ENCODE assay signal across 21 mouse cellular contexts in genomic region chr12:86958558-86958957, GRCm38 (mm10). TPM values are rescaled to one million over a fixed set of nuclear protein-coding genes. Genes with fewer than 3 reads are reported as not detected.
"Had no signal": no experiment of that assay in that cellular context is flagged by ENCODE, and none has a peak within 500 bp of the region (broad histone marks: within the 10 kb centered on the region; RNA-seq: fewer than 3 reads in every experiment).

No protein-coding gene starts in this region.

- H3K27me3 ChIP-seq: liver, embryonic 13.5 days; midbrain, embryonic 12.5 days; midbrain, embryonic 15.5 days; neural tube, embryonic 12.5 days; neural tube, embryonic 15.5 days; stomach, embryonic 15.5 days had no signal

- DNase-seq: kidney, postnatal 14 days; kidney, postnatal 4 days; layer of hippocampus, postnatal 36 days; liver, embryonic 13.5 days; lung, embryonic 14.5 days; retina, postnatal 1 day; right cerebral cortex, postnatal 25 days; spleen, adult 18-20 months; thymus, postnatal 25 days had no signal

- H3K4me3 ChIP-seq: left cerebral cortex, adult 2 months; liver, embryonic 13.5 days; midbrain, embryonic 12.5 days; midbrain, embryonic 15.5 days; neural tube, embryonic 12.5 days; neural tube, embryonic 15.5 days; stomach, embryonic 15.5 days had no signal

- H3K9me3 ChIP-seq: liver, embryonic 13.5 days; midbrain, embryonic 12.5 days; midbrain, embryonic 15.5 days; neural tube, embryonic 12.5 days; neural tube, embryonic 15.5 days; stomach, embryonic 15.5 days had no signal

- H3K9ac ChIP-seq: liver, embryonic 13.5 days; lung, embryonic 14.5 days; midbrain, embryonic 12.5 days; midbrain, embryonic 15.5 days; neural tube, embryonic 12.5 days; neural tube, embryonic 15.5 days; stomach, embryonic 15.5 days had no signal

- ATAC-seq: lung, postnatal 0 days; midbrain, embryonic 15.5 days had no signal

- H3K4me2 ChIP-seq: liver, embryonic 13.5 days; lung, embryonic 14.5 days; midbrain, embryonic 12.5 days; midbrain, embryonic 15.5 days; neural tube, embryonic 12.5 days; neural tube, embryonic 15.5 days; stomach, embryonic 15.5 days had no signal

- H3K27ac ChIP-seq: left cerebral cortex, adult 2 months; liver, embryonic 13.5 days; macrophage; midbrain, embryonic 12.5 days; midbrain, embryonic 15.5 days; neural tube, embryonic 12.5 days; neural tube, embryonic 15.5 days; stomach, embryonic 15.5 days had no signal

- H3K4me1 ChIP-seq: liver, embryonic 13.5 days; midbrain, embryonic 15.5 days; neural tube, embryonic 12.5 days; neural tube, embryonic 15.5 days; stomach, embryonic 15.5 days had no signal

RNA-seq across cellular contexts. Expression of gene Zdhhc22, which starts 31.7 kb away (rescaled TPM):
- total RNA-seq: liver, adult 2 months; megakaryocyte, adult 5-6 weeks had no signal
- polyA plus RNA-seq: kidney, embryonic 16.5 days; liver, adult 2 months; liver, embryonic 13.5 days; liver, embryonic 16.5 days; lung, embryonic 14.5 days; lung, postnatal 0 days; macrophage had no signal
